In the genomic region with DNA sequence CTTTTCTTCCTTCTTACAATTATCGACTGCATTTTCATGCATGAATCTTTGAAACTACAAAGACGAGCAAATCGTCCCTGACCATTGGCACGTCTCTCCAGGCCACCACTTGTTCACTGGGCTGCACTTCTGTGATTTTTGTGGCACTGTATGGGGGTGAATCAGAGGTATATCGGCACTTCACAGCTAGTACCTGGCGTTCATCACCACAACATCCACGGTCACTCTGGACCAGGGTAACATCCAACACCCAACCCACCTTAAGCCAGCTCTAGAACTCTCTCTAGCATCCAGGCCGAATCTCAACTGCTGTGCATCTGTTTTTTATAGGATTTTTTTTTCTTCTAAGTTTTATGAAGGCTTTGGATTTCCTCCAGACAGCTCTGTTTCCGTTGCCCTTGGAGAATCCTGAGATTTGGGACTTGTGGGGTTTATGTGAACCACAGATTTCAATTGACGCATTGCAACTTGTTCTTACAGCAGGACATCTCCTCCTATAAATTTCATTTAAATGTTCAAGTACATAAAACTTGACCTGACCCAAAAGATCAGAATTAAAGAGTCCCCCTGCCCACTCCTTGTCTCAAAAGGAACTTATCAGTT, we compare ENCODE assay signal across 21 mouse cellular contexts. TPM values are rescaled to one million over a fixed set of nuclear protein-coding genes. Genes with fewer than 3 reads are reported as not detected.
A peak's percentile ranks its signal among the peaks of the same experiment; 100 is the strongest.
DNase-seq lines count a peak whose midpoint lies in the region; ATAC-seq and TF ChIP-seq lines count a peak whose summit lies in the region.
"Had no signal": no experiment of that assay in that cellular context is flagged by ENCODE, and none has a peak within 500 bp of the region (broad histone marks: within the 10 kb centered on the region; RNA-seq: fewer than 3 reads in every experiment).

No protein-coding gene starts in this region.

- no peaks in the 10 kb centered on the region for H3K36me3 ChIP-seq in heart, embryonic 15.5 days
- no peaks in the 10 kb centered on the region for H3K36me3 ChIP-seq in kidney, adult 2 months (ENCODE audit: control insufficient read depth, insufficient read depth, low read length)
- no peaks in the 10 kb centered on the region for H3K36me3 ChIP-seq in embryonic facial prominence, embryonic 14.5 days (ENCODE audit: control insufficient read depth, insufficient read depth, low read length)
- H3K36me3 ChIP-seq in intestine, embryonic 16.5 days (ENCODE audit: control insufficient read depth, insufficient read depth, low read length): no peaks in the 10 kb centered on the region
- H3K36me3 ChIP-seq: embryonic facial prominence, embryonic 12.5 days; forebrain, embryonic 12.5 days; G1E; hindbrain, embryonic 15.5 days; neural tube, embryonic 13.5 days had no signal

- H3K9me3 ChIP-seq in heart, embryonic 15.5 days (replicated peaks): no peaks in the 10 kb centered on the region
- H3K9me3 ChIP-seq in embryonic facial prominence, embryonic 14.5 days (ENCODE audit: control insufficient read depth, low read length): no peaks in the 10 kb centered on the region
- H3K9me3 ChIP-seq in intestine, embryonic 16.5 days (ENCODE audit: control insufficient read depth, low read length): no peaks in the 10 kb centered on the region
- H3K9me3 ChIP-seq: embryonic facial prominence, embryonic 12.5 days; forebrain, embryonic 12.5 days; G1E; hindbrain, embryonic 15.5 days; neural tube, embryonic 13.5 days had no signal

- DNase-seq in heart, postnatal 10 days: no peak
- peak; percentile 17 for DNase-seq in kidney, postnatal 14 days
- no peak for DNase-seq in kidney, adult 2 months
- peak; percentile 66 for DNase-seq in embryonic facial prominence, embryonic 14.5 days (ENCODE audit: low spot score)
- DNase-seq in urinary bladder, postnatal 25 days (ENCODE audit: low spot score): no peak
- DNase-seq: adrenal gland, adult 2 months; cerebellum, adult 11-12 months; cerebellum, postnatal 36 days; left cerebral cortex, postnatal 4 days; liver, postnatal 0 days; right cerebral cortex, postnatal 25 days; thymus, postnatal 14 days had no signal

- H3K27me3 ChIP-seq in heart, embryonic 15.5 days: no peaks in the 10 kb centered on the region
- H3K27me3 ChIP-seq in kidney, adult 2 months (replicated peaks; ENCODE audit: control insufficient read depth, insufficient read depth, low read length): no peaks in the 10 kb centered on the region
- H3K27me3 ChIP-seq in embryonic facial prominence, embryonic 14.5 days (replicated peaks; ENCODE audit: control insufficient read depth, insufficient read depth, low read length): no peaks in the 10 kb centered on the region
- H3K27me3 ChIP-seq in intestine, embryonic 16.5 days (replicated peaks; ENCODE audit: control insufficient read depth, insufficient read depth, low read length): no peaks in the 10 kb centered on the region
- H3K27me3 ChIP-seq: embryonic facial prominence, embryonic 12.5 days; forebrain, embryonic 12.5 days; hindbrain, embryonic 15.5 days; neural tube, embryonic 13.5 days had no signal

- no peak overlapping the region for H3K4me3 ChIP-seq in heart, embryonic 15.5 days
- H3K4me3 ChIP-seq in kidney, adult 2 months (ENCODE audit: insufficient read depth, low read depth, low read length): no peak overlapping the region
- H3K4me3 ChIP-seq in embryonic facial prominence, embryonic 14.5 days (ENCODE audit: low read depth, low read length): no peak overlapping the region
- H3K4me3 ChIP-seq in intestine, embryonic 16.5 days (ENCODE audit: low read length): no peak overlapping the region
- H3K4me3 ChIP-seq: embryonic facial prominence, embryonic 12.5 days; forebrain, embryonic 12.5 days; hindbrain, embryonic 15.5 days; neural tube, embryonic 13.5 days had no signal

- TF ChIP-seq CTCF in kidney, adult 2 months (conservative IDR thresholded peaks at IDR 0.05; ENCODE audit: insufficient read depth, insufficient read length, low read depth, low read length): no peak

- 67% methylated on average over 10 of the region's 10 CpGs for WGBS in heart, embryonic 15.5 days
- 70% methylated on average over 10 of the region's 10 CpGs for WGBS in kidney, adult 2 months
- WGBS in embryonic facial prominence, embryonic 14.5 days: 72% methylated on average over 10 of the region's 10 CpGs
- WGBS in intestine, embryonic 16.5 days: 63% methylated on average over 10 of the region's 10 CpGs

- H3K27ac ChIP-seq in heart, embryonic 15.5 days: peak overlapping the region; percentile 56
- no peak overlapping the region for H3K27ac ChIP-seq in kidney, adult 2 months (ENCODE audit: insufficient read depth, low read depth, low read length)
- peak overlapping the region; percentile 39 for H3K27ac ChIP-seq in embryonic facial prominence, embryonic 14.5 days (replicated peaks; ENCODE audit: low read depth, low read length)
- H3K27ac ChIP-seq in intestine, embryonic 16.5 days (ENCODE audit: low read length): peak overlapping the region; percentile 79
- H3K27ac ChIP-seq: embryonic facial prominence, embryonic 12.5 days; forebrain, embryonic 12.5 days; hindbrain, embryonic 15.5 days; neural tube, embryonic 13.5 days had no signal

- no peak overlapping the region for H3K4me2 ChIP-seq in heart, embryonic 15.5 days
- no peak overlapping the region for H3K4me2 ChIP-seq in embryonic facial prominence, embryonic 14.5 days (ENCODE audit: low read depth, low read length)
- H3K4me2 ChIP-seq in intestine, embryonic 16.5 days (ENCODE audit: low read depth, low read length): no peak overlapping the region
- H3K4me2 ChIP-seq: embryonic facial prominence, embryonic 12.5 days; forebrain, embryonic 12.5 days; hindbrain, embryonic 15.5 days; neural tube, embryonic 13.5 days had no signal

- intact Hi-C loops in heart, postnatal 10 days (cut with DNase I): no loop called here

- TF ChIP-seq POLR2A in kidney, adult 2 months (IDR thresholded peaks at IDR 0.05; ENCODE audit: low read depth, low read length): no peak

- H3K4me1 ChIP-seq in heart, embryonic 15.5 days (replicated peaks): peaks cover 16% of the 10 kb centered on the region
- H3K4me1 ChIP-seq in kidney, adult 2 months (ENCODE audit: control insufficient read depth, insufficient read depth, low read length): no peaks in the 10 kb centered on the region
- peaks cover 22% of the 10 kb centered on the region for H3K4me1 ChIP-seq in embryonic facial prominence, embryonic 14.5 days (ENCODE audit: control insufficient read depth, insufficient read depth, low read length)
- 0 out of 2 replicates have a peak, but pooled peaks cover 5% of the 10 kb centered on the region for H3K4me1 ChIP-seq in intestine, embryonic 16.5 days (ENCODE audit: control insufficient read depth, insufficient read depth, low read length)
- H3K4me1 ChIP-seq: forebrain, embryonic 12.5 days; hindbrain, embryonic 15.5 days; neural tube, embryonic 13.5 days had no signal

- no peak overlapping the region for H3K9ac ChIP-seq in heart, embryonic 15.5 days
- no peak overlapping the region for H3K9ac ChIP-seq in embryonic facial prominence, embryonic 14.5 days (ENCODE audit: low read depth, low read length)
- no peak overlapping the region for H3K9ac ChIP-seq in intestine, embryonic 16.5 days (ENCODE audit: low read depth, low read length)
- H3K9ac ChIP-seq: embryonic facial prominence, embryonic 12.5 days; forebrain, embryonic 12.5 days; hindbrain, embryonic 15.5 days; liver, postnatal 0 days; neural tube, embryonic 13.5 days had no signal

- peak; percentile 16; the same call in 1 of the 2 replicates for ATAC-seq in heart, embryonic 15.5 days (replicated peaks; ENCODE audit: insufficient number of reproducible peaks, insufficient read depth, low FRiP score, low read depth)
- ATAC-seq in embryonic facial prominence, embryonic 14.5 days (ENCODE audit: low read depth): no peak
- ATAC-seq in intestine, embryonic 16.5 days: no peak
- ATAC-seq: liver, postnatal 0 days had no signal

RNA-seq across cellular contexts. Expression of gene Col6a1, which starts 30.6 kb away (rescaled TPM):
- polyA plus RNA-seq in heart, embryonic 15.5 days (2015; fragmentation: Nextera tagmentation; extraction: Ambion mirVana): 90.9 and 128 TPM in 2 replicates
- total RNA-seq in heart, postnatal 10 days (2021): 100 to 1,000 TPM; 186 to 200 TPM
- polyA plus RNA-seq in kidney, adult 2 months (2012; rRNA removed): 33.2 and 39.1 TPM in 2 replicates
- polyA plus RNA-seq in embryonic facial prominence, embryonic 14.5 days (2014; fragmentation: Nextera tagmentation; extraction: Ambion mirVana): 405 and 419 TPM in 2 replicates
- polyA plus RNA-seq in intestine, embryonic 16.5 days (2015; fragmentation: Nextera tagmentation; extraction: Ambion mirVana): 327 and 341 TPM in 2 replicates
- total RNA-seq: megakaryocyte-erythroid progenitor cell, adult 5-6 weeks; monocyte, adult 5-6 weeks had no signal
- polyA plus RNA-seq: G1E had no signal

Comparison
In these comparisons a context has a peak if more than half of its experiments do, and no peak if none do; other contexts are left out.
1. DNase-seq: peak in kidney, postnatal 14 days (single experiment) and embryonic facial prominence, embryonic 14.5 days (single experiment); none in heart, postnatal 10 days (0 of 2), kidney, adult 2 months (single experiment) and urinary bladder, postnatal 25 days (single experiment).